Mouse (Mus musculus) c-Kit-positive CD71-negative TER-119-negative erythroid progenitor cells, embryonic 14.5 days (primary cell): ENCODE measurements around the gene Smoc2.

Source experiments
- DNase-seq: peaks from one replicate; pipeline ENCODE4 v3.0.0-alpha.2; 2013; ENCODE audit warnings: low read depth

Smoc2 gene

GRCm38 (mm10) chr17:14279966-14280300 lies 627 bp downstream of the Smoc2 start:
- no peak for DNase-seq

DNA sequence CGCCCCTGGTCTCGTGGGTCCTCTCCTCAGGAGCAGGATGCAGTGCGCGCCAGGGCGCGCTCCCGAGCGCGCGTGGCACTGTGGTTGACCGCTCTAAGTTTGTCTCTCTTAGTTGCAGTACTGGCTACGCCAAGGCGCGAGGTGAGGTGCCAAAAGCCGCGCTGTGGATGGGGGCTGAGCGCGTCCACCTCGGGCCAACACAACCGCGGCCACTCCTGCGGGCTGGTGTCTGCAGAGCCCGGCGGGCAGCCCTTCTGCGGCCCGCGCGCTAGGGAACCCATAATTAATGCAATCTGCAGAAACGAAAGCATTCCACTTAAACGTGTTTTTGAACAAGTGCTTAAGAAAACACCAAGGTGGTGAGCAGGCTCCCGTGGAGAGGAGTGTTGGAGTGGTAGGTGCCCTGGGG lies 1.1 kb downstream of the Smoc2 start:
- DNase-seq, result no peak

DNA sequence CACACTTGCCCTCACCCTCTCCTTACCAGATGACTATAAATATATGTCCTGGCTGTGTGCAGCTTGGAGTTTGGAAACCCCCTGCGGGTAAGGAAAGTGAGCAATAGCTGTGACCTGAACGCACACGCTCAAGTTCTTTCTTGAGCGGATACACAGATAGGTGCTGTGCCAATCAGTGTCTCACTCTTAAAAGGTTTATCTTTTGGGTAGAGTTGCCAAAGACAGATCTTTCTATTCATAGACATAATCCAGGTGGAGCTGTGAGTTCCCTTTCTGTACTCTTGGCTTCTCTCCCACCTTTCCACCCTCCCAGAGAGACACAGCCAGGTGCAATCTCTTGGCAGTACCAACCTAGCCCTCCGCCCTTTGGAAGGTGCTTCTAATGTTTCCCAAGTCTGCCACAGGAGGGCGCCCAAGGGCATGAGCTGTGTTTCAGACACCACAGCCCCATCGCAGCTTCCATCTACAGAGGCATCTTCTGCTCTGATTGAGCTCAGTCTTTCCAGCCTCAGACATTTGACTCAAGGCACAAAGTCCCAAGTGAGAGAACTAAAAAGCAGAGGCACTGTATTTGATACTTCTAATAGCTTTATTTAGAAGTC lies 8.8 kb downstream of the Smoc2 start:
- peak; percentile 26 for DNase-seq

DNA sequence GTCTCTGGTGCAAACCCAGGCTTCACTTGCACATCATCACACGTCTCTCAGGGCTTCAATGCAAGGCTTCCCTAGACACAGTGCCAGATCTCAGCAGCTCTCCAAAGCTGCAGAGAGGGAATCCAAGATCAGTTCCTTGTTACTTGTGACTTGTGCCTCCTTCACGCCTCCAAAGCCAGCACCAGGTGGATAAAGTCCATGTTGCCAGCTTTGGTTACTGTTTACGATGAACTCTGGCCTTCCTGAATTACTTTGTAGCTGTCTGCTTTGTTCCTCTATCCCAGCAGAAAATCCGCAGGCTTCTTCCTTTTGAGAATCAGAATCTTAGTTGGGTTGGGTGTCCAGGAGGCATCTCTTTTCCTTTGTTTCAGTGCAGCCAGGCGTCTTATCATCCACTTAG lies 14.3 kb downstream of the Smoc2 start:
- DNase-seq, result no peak

GRCm38 (mm10) chr17:14295146-14295545 lies 15.8 kb downstream of the Smoc2 start:
- no peak for DNase-seq

DNA sequence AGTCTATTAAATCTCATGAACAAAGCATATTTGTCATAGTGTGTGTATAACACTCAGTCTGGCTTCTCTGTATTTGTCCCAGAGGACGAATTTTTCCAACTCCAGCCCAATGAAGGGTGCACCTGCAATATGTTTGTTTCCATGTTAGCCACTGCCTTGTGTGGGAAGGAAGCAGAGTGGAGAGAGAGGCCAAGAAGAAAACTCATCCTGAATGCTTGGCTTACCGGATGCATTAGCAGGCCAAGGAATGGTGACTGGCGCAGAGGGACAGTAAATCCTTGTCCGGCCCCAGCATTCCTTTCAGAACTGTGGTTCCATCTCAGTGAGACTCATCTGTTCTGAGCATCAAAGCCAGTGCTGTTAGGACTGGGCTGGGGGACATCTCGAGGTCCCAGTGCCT lies 21.1 kb downstream of the Smoc2 start:
- no peak for DNase-seq

- no peak for DNase-seq
Measured at GRCm38 (mm10) chr17:14301491-14302344, 22.4 kb downstream of the Smoc2 start.

DNA sequence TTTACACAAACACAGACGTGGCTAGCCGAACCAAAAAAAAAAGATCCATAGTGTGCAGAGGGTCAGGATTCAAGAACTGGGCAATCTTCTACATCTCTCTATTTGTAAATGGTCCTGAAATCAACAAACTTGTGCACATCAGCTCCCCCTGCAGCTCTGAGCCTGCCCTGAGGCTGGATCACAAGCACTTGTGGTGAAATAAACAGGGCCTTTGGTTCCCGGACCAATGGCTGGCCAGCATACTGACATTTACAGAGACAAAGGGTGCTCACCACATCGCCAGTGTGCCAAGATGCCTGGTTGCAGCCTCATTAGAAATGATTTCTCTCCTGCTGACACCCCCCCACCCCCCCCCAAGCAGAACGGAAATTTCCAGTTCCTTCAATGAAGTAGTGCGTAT lies 23.1 kb downstream of the Smoc2 start:
- DNase-seq, result no peak

DNA sequence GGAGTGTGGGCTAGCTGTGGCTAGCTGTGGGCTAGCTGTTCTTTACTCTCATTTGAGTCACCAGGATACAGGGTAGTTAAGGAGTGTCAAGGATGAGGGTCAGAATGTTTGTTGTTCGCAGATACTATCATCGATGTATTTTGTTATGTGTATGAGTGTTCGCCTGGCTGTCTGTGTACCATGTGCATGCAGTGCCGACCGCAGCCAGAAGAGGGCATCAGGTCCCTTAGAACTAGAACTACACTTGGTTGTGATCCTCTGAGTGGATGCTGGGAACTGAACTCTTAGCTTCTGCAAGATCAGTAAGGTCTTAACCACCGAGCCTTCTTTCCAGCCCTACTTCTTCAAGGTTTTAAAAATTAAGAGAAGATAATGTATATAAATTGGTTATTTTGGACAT lies 24.4 kb downstream of the Smoc2 start:
- DNase-seq, result no peak

GRCm38 (mm10) chr17:14309884-14310283 lies 30.6 kb downstream of the Smoc2 start:
- DNase-seq, result no peak

GRCm38 (mm10) chr17:14312440-14312839 lies 33.1 kb downstream of the Smoc2 start:
- DNase-seq, result no peak

GRCm38 (mm10) chr17:14314308-14314707 lies 35.0 kb downstream of the Smoc2 start:
- no peak for DNase-seq

DNA sequence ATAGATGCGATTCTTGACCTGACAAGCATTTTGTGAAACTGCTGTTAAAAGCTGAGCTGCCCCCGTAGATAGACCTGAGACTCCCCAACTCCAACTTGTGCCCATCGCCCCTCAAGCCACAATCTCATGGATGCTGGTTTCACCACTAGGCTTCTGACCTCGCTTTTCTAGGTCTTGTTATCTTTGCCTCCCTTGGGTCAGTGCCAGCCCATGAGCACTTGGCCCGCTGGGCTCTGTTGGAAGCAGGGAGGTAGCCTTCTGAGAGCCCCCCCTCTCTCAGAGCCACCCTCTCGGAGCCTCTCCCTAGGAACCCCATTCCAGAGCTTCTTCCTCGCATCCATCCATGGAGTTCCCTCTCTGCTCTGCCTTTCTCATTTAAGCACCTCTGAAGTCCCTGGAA lies 37.2 kb downstream of the Smoc2 start:
- DNase-seq, result no peak

DNA sequence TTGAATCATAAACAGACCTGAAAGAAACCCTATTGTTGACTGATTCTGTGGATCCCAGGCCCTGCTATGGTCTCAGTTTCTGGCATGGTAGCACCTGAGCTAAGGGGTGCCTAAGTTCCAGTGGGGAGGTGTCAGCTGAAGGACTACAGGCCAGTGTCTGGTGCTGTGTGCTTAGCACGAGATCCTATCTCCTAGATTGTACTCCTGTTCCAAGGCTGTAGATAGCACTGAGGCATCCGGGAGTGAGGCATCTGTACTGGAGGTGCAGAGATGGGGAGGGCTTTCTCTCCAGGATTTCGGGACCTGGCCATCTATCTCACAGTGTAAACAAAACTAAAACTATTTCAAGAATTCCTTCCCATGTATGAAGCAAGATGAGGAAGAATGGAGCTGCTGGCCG lies 38.1 kb downstream of the Smoc2 start:
- no peak for DNase-seq

- no peak for DNase-seq
Measured at GRCm38 (mm10) chr17:14326156-14326555, 46.9 kb downstream of the Smoc2 start.

DNA sequence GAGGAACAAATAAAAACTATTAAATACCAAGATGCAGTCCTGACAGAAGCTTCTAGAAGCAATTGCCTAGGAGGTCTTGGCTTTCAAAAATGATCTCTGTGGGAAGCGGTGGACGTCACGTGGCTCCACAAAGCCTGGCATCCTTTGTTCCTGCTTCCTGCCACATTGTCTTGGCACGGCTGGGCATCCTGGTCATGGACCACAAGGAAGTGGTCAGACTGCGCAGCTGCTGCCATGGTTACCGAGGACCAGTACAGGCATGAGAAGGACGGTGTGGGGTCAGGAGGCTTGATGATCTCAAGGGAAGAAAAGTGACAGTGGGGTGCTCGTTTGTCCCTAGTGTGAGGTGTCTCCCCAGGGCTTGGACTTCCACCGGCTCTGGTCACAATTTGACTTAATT lies 48.7 kb downstream of the Smoc2 start:
- DNase-seq, result no peak

GRCm38 (mm10) chr17:14330498-14330897 lies 51.2 kb downstream of the Smoc2 start:
- no peak for DNase-seq

- DNase-seq, result no peak
Measured at GRCm38 (mm10) chr17:14339932-14340557, 60.7 kb downstream of the Smoc2 start.

- no peak for DNase-seq
Measured at GRCm38 (mm10) chr17:14340736-14341135, 61.4 kb downstream of the Smoc2 start.

DNA sequence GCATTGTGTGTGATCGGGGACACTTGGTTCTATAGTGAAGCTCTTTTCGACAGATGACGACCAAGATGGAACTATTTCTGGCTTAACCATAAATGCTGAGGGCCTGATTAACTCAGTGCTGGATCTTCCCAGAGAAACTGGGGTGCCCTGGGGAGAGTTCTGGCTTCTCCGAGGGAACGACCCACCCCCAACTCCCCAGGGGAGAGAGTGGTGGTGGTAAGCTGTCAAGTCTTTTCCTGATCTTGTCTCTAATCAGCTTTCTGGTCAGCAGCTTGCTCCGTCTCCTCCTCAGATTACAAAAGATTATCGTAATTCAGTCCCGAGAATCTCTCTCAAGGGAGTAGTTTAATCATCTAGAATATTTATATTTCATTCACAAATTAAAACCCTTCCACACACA lies 63.2 kb downstream of the Smoc2 start:
- no peak for DNase-seq

- no peak for DNase-seq
Measured at GRCm38 (mm10) chr17:14343442-14343841, 64.1 kb downstream of the Smoc2 start.

DNA sequence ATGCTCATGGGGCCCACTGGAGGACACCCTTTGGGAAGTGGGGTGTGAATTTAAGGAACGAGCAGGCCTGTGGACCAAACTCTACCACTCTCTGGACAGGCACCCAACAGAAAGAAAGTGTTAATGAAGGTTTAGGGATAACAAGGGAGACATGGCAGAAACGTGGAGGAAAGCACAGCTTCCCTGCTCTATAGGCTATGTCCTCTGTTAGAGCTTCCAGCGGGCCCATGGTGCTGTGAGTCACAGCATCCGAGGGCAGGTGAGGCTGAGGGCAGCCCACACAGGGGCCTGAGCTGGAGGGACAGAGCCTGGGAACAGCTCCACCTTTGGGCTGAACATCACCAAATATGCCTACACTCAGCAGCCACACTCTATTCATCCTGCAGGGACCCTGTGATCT lies 66.2 kb downstream of the Smoc2 start:
- no peak for DNase-seq

DNA sequence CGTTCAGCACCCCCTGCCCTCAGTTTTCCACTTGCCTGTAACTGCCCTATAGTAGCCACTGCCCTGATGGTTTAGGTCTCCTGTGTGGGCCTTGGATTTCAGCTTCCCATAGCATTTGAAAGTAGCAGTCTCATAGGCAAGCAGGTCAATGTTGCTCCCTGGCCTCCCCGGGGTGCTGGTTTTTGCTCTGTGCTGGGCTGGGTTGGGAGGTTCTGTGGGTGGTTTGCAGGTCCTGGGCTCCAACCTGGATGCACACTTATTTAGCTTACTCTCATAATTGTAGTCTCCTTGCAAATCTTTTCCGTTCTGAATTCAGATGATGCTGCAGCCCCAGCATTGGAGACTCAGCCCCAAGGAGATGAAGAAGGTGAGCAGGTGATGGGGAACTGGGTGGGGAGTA lies 67.6 kb downstream of the Smoc2 start:
- DNase-seq, result no peak
